Comparison of ENCODE assay signal across 8 mouse cellular contexts in the genomic region with DNA sequence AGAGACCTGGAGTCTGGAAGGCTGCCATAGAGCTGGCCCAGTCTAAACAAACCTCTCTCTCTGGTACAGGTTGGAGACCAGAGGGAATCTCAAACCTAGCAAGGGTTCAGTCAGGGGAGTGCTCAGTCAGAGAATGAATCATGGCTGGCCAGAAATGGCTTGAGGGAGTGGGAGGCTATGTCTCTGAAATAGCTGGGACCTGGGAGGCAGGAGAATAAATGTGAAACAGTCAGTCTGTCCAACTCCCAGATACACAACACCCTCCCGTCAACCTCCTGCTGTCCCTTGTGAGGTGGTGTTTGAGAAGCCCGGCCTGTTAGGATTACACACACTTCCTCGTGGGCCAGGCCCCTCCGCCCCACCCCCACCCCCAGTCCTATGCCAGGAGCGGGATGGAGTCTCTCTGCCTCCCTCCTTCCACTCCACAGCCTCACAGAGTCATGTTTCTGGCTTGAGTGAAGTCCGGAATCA. TPM values are rescaled to one million over a fixed set of nuclear protein-coding genes. Genes with fewer than 3 reads are reported as not detected.
A peak's percentile ranks its signal among the peaks of the same experiment; 100 is the strongest.
DNase-seq lines count a peak whose midpoint lies in the region; ATAC-seq and TF ChIP-seq lines count a peak whose summit lies in the region.
"Had no signal": no experiment of that assay in that cellular context is flagged by ENCODE, and none has a peak within 500 bp of the region (broad histone marks: within the 10 kb centered on the region; RNA-seq: fewer than 3 reads in every experiment).

No protein-coding gene starts in this region.

- no peak for TF ChIP-seq CTCF in embryonic fibroblast, embryonic 13.5 days (IDR thresholded peaks at IDR 0.05; ENCODE audit: borderline replicate concordance, insufficient read depth, low read length)

- WGBS in kidney, embryonic 16.5 days = 5% methylated on average over 6 of the region's 6 CpGs

- peak; percentile 73 for ATAC-seq in kidney, embryonic 16.5 days (ENCODE audit: low FRiP score, low TSS enrichment)
- ATAC-seq: Patski had no signal

- no peak for DNase-seq in kidney, adult 8-10 months
- peak; percentile 42 for DNase-seq in heart, postnatal 4 days
- DNase-seq in lung, postnatal 10 days = peak; percentile 84
- no peak for DNase-seq in MN1 (ENCODE audit: low spot score)
- no peak for DNase-seq in cerebellum, postnatal 4 days (ENCODE audit: low spot score in 2 of 2)

- peak overlapping the region; percentile 95 for H3K27ac ChIP-seq in kidney, embryonic 16.5 days (ENCODE audit: low read length)
- H3K27ac ChIP-seq in embryonic fibroblast, embryonic 13.5 days (ENCODE audit: insufficient read depth, low read length) = peak overlapping the region; percentile 78

- TF ChIP-seq POLR2A in embryonic fibroblast, embryonic 13.5 days (IDR thresholded peaks at IDR 0.05; ENCODE audit: low read depth, low read length) = 0 out of 2 replicates have a peak, but pooled peaks have one; percentile 8

- H3K36me3 ChIP-seq in kidney, embryonic 16.5 days (ENCODE audit: insufficient read depth, low read length) = no peaks in the 10 kb centered on the region

- H3K9me3 ChIP-seq in kidney, embryonic 16.5 days (ENCODE audit: low read length) = no peaks in the 10 kb centered on the region

- peaks cover 41% of the 10 kb centered on the region for H3K4me1 ChIP-seq in kidney, embryonic 16.5 days (ENCODE audit: insufficient read depth, low read length)
- peaks cover 18% of the 10 kb centered on the region for H3K4me1 ChIP-seq in embryonic fibroblast, embryonic 13.5 days (ENCODE audit: control insufficient read depth, insufficient read depth, low read length)

- no peaks in the 10 kb centered on the region for H3K27me3 ChIP-seq in kidney, embryonic 16.5 days (ENCODE audit: insufficient read depth, low read length)
- H3K27me3 ChIP-seq: Patski had no signal

- no peak overlapping the region for H3K4me3 ChIP-seq in kidney, embryonic 16.5 days (ENCODE audit: low read length)
- no peak overlapping the region for H3K4me3 ChIP-seq in embryonic fibroblast, embryonic 13.5 days (ENCODE audit: insufficient read depth, low read length)

- H3K9ac ChIP-seq in kidney, embryonic 16.5 days (replicated peaks; ENCODE audit: low read length) = no peak overlapping the region; the same call in 1 of the 2 replicates

- H3K4me2 ChIP-seq in kidney, embryonic 16.5 days (replicated peaks; ENCODE audit: low read depth, low read length) = no peak overlapping the region

RNA-seq across cellular contexts. Expression of gene Ccdc42, which starts 13.8 kb away (rescaled TPM):
- 3.3 and 3.5 TPM in 2 replicates for polyA plus RNA-seq in kidney, embryonic 16.5 days (2015; fragmentation: Nextera tagmentation; extraction: Ambion mirVana)
- polyA plus RNA-seq in embryonic fibroblast, embryonic 13.5 days (2011; ENCODE audit: insufficient read length, low read depth, missing spikeins) = not detected in 2 replicates
- total RNA-seq in heart, postnatal 4 days (2021) = under 1 TPM in 1 of 2 experiments, not detected in 1; 0.25 TPM
- polyA plus RNA-seq: Patski had no signal

RNA-seq across cellular contexts. Expression of gene Mfsd6l, which starts 44.6 kb away (rescaled TPM):
- 2.6 and 2.9 TPM in 2 replicates for polyA plus RNA-seq in kidney, embryonic 16.5 days (2015; fragmentation: Nextera tagmentation; extraction: Ambion mirVana)
- not detected in 2 replicates for polyA plus RNA-seq in embryonic fibroblast, embryonic 13.5 days (2011; ENCODE audit: insufficient read length, low read depth, missing spikeins)
- under 1 TPM; 0.36 to 0.60 TPM for total RNA-seq in heart, postnatal 4 days (2021)

Comparison
In these comparisons a context has a peak if more than half of its experiments do, and no peak if none do; other contexts are left out.
1. DNase-seq: peak in heart, postnatal 4 days (single experiment) and lung, postnatal 10 days (single experiment); none in kidney, adult 8-10 months (0 of 2), MN1 (single experiment) and cerebellum, postnatal 4 days (0 of 2).